Mouse (Mus musculus) cerebral cortex, adult 2 months (tissue): Measurements from ENCODE around the gene Adgrb3.

ENCODE experiments used
- WGBS: fragments of 180-500 bp; shearing (Covaris S2); methylation state at CpG from one replicate; pipeline ENCODE4 v1.1.7; 2018; 5-methylcytosine and 5-hydroxymethylcytosine counted together

Adgrb3 gene

DNA sequence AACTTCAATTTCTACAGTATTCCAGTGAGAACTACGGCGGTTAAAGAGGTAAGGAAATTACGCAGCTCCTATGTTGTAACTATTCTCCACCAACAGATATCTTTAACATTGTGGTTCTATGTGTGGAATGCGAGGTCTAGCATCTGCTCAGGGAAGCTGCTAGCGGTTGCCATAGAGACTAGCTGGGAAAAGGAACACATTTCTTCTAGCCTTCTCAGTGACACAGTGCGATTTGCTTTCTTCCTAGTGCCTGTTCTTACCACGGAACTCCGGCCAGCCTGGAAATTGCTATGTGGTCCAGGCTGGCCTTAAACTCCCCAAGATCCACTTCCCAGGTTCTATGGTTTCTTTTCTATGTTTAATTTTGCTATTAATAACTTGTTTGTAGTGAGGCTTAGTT lies 747.1 kb downstream of the Adgrb3 start:
- WGBS, result 41% methylated on average over 8 of the region's 8 CpGs

DNA sequence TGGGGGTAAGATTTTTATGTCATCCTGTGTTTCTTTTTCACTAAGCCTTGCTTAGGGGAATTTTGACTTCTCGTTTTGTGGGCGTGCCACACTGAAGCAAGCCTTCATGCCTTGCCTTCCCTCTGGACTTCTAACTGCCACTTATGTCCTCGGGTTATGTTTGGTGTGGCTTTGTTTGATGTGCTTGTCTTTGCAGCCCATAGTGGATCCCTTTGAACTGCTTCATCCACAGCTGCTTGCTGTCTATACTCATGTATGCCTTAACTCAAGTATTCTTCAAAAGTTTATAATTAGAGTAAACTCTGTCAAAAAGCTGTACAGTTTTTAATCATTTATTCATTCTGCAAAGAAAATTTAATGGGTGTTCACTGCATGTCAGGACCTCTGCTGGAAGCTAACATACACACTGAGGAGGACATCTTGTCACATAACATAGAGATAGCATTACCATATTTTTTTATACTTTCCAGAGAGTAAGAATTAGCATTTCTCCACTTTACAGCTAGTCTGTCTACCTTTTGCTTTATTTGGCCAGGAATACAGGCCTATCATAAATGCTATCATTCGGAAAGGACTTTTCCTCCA lies 748.1 kb downstream of the Adgrb3 start:
- 65% methylated on average over 4 of the region's 4 CpGs for WGBS

DNA sequence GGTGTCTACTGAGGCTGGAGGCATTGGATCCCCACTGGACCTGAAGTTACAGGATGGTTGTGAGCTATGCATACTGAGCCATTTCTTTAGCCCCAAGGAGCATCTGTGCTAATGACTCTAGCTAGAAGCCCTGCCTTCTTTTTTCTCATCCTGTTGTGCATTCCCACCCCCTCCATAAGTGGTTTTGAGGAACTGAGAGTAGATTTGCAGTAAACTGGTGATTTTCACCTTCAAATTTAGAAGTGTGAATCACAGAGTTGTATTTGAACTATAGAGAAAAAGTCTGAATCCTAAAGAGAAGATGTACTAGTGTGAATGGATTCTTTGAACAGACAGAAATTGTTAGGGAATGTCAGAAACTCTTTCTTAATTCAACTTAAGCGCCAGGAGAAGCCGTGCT lies 750.1 kb downstream of the Adgrb3 start:
- 67% methylated on average over 2 of the region's 2 CpGs for WGBS

DNA sequence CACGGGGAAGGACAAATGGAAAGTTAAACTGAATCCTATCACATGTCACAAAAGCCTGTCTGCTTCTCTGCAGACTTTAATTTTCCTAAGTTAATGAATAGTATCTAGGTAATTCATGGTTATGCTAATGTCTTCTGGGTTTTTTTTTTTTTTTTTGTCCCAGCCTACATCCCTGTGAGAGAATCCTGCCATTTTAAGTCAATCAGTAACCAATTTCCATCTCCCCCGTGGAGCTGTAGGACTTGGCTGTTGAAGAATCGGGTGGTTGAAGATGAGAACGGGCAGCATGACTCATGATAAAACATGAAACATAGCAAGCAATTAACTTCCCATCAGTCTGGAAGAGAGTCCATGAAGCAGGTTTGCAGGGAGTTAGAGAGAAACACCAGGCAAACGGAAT lies 753.6 kb downstream of the Adgrb3 start:
- WGBS, result 50% methylated on average over 5 of the region's 5 CpGs

DNA sequence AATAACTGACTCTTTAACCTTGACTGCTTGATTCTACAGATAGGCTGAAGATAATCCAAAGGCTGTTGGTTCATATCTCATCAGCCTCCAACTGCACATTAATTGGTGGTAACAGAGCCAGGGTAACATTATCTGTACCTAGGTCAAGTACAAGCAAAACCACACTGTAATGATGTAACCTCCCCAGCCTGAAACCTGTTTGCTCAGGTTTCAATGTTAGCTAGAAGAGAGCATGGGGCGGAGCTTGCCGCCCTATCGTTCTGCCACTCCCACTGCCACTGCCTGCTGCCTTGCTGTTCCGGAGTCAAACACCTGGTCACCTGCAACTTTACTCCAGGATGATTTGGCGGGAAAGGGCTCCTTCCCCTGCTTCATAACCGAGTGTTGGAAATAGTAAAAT lies 765.5 kb downstream of the Adgrb3 start:
- 47% methylated on average over 6 of the region's 6 CpGs for WGBS

DNA sequence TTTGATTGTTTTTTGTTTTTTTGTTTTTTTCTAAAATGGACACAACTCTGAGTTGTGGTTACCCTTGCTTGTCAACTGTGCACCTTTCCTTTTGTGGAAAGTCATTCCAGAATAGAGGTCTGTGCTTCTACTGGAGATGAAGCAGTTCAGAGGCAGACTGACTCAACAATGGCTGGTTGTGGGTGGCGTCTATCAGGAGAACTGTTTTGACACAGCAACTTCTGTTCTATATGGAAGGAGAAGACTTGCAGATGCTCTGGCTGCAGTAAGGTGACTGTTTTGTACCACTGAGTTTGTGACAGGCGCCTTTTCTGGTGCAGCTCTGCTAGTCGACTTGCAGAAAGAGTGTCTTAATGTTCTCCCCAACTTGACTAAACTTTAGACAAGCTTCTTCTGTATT lies 768.6 kb downstream of the Adgrb3 start:
- WGBS, result 46% methylated on average over 3 of the region's 3 CpGs

DNA sequence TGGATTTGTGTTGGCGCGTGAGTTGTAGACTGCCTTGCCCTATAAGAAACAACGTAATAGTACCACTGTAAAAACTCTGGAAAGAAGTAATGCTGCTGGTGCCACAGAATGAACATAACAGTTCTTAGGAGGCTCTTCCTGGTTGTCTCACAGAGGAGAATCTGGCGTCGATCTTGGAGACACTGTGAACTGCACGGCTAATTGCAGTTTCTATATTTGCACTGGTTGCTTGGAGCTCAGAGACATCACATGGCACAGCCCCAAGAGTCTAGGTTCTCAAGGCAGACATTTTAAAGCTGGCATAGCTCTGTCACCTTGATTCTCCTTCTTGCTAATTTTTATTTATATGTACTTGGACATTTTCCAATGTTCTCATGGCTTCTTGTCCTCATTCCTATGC lies 769.3 kb downstream of the Adgrb3 start:
- 54% methylated on average over 6 of the region's 6 CpGs for WGBS

DNA sequence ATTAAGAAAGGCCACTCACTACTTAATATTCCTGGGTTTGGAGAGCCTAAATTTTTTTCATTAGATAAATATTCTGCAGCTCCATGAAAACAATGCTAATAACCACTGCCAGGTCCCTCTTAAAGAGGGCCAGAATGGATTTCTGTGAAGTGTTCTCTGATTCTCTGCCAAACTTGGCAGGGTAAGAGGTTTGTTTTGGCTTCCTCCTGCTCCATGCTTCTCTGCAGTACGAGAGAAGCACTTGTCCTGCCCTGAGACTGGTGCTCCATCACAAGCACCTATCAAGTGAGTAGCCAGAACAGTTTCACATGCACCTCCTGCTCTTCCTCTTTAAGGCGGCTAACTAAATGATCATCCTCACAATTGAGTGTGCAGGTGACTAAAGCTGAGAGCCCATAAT lies 771.9 kb downstream of the Adgrb3 start:
- WGBS, result 44% methylated on average over 2 of the region's 2 CpGs

DNA sequence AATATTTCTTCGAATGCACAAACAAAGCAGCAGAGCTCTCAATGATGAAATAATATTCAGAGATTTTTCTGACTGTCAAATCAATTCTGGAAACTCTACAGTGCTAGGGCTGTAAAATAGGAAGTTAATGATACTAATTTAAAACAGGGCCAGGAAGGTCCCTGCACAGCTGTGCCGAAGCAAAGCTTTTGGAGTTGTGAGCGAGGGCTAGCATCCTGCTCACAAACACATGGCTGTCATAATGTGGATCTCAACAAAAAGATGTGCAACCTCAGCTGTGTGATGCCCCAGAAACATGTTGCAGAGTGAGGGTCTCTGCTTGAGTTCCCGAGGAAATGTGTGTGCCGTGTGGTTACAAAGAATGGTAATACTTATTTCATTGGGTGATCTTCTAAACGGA lies 772.3 kb downstream of the Adgrb3 start:
- 57% methylated on average over 6 of the region's 6 CpGs for WGBS

DNA sequence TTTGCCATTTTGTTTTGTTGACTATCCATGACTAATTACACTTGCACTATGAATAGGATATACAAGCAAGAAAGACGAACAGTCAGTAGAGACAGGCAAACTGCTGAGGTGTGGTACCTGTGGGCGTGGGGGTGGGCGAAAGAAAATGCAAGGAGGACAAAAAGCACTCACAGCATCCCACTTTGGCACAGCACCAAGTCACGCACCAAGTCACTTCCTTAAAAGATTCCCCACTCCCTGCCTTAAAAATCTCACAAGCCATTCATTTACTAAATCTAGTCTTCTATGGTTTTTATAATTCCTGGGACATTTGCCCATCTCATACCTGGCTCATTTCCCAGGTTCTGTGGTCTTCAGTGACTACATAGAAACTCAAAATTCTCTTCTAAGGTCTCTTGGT lies 787.4 kb downstream of the Adgrb3 start:
- WGBS, result 62% methylated on average over 4 of the region's 4 CpGs

DNA sequence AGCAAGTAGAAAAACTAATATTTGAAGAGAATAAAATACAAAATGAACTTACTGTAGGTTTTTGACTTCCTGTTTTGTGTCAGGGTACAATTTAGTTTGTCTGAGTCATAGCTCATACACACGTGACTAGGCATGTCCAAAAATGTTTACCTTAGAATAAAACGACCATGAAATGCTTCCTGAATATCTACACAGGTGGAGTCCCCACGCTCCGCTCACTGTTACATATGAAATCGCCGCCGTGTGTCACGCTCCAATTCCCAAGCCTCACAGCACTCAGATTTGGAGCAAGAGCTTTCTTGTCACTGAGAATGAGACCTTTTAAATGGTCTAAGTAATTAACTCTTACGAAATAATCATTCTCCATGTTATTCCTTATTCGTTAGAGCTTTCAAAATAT lies 795.3 kb downstream of the Adgrb3 start:
- WGBS, result 42% methylated on average over 10 of the region's 10 CpGs

DNA sequence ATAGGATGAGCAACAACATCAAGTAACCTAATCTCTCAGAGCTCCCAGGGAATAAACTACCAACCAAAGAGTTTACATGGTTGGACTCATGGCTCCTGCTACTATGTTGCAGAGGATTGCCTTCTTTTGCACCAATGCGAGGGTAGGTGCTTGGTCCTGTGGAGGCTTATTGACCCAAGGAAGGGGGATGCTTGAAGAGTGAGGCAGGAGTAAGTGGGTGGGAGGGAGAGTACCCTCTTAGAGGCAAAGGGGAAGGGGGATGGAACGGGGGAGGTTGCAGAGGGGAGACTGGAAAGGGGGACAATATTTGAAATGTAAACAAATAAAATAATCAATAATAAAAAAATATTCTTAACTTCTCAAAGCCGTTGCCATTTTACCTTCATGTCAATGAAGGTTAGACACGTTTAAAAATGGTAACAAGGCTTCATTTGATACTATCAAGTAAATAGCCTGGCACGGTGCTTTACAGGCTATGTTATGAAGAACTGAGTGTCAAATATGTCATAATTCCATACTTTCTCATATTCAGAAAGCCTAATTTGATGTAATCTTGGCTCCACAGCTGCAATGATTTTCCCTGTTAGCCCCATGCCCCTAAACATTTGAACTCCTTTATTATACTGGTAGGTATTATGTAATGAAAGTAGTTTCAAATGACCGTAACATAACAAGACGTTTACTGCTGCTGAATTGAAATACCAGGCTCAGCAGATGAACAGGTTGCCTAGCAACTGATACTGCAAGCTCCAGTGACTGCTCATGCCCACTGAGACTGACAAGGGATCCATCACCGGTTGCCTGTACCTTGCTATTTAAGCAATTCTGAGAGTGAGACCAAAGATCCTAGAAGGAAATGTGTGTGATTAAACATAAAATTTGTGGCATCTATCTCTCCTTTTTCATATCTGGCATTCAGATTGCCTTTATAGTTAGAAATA lies 796.1 kb downstream of the Adgrb3 start:
- WGBS, result 41% methylated on average over 8 of the region's 8 CpGs

DNA sequence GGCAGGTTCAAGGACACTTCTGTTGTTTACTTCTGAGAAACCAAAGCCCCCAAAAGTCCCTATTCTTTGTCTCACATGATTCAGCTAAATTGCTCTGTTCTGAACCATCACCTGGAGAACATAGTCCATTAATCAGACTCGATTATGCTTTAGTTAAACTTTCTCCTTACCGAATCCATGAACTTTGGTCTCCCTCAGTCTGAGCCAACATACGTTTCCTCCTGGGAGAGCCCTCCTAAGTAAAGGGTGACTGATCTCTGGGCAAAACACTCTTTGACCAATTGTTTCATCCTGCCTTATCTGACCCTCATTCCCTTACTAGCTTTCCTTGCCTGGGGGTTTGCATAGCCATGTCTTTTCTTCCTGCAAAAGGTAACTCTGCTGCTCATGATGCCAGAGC lies 806.4 kb downstream of the Adgrb3 start:
- WGBS, result 88% methylated on average over 3 of the region's 3 CpGs

DNA sequence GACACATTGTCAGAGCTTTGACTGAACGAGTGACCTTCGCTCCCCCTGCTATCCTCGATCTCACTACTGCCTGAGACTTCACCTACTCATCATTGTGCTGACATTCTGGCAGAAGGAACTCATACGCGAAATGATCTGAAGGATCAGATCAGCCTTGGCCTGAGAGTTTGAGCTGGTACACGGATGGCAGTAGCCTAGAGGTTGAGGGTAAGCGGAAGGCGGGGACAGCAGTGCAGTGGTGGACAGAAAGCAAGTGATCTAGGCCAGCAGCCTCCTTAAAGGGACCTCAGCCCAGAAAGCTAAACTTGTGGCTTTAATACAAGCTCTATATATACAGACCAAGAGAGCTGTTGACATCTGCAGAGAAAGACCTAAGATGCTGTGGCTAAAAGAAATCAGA lies 811.7 kb downstream of the Adgrb3 start:
- WGBS, result 91% methylated on average over 8 of the region's 8 CpGs
